Mouse (Mus musculus) heart, adult 11 months (tissue): ENCODE measurements around the gene Pikfyve.

ENCODE experiments used
- DNase-seq: peaks from one replicate; pipeline ENCODE4 v3.0.0; 2022

Pikfyve gene

DNA sequence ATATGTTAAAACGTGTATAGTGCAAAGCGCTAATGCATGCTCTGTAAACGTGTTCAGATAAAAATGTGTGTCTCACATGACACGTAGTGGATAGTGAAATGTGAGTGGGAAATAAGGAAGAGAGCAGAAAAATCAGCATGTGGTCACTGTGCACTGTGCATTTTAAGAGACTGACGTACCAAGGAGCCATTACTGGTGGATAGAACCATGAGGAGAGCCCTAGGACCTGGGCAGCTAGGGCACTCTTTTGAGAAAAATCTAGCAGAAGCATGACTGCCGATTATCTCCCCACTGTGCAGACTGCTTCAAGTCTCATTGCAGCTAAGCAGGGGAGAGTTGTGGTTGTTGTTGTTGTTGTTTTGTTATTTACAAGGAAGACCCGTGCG lies 128.5 kb downstream of the Pikfyve start:
- no peak for DNase-seq
